Mouse (Mus musculus): ENCODE data around the gene Vars2. TPM values are rescaled to one million over a fixed set of nuclear protein-coding genes. Genes with fewer than 3 reads are reported as not detected.
A peak's percentile ranks its signal among the peaks of the same experiment; 100 is the strongest.

Gene Vars2
- polyA plus RNA-seq, 1 experiment from 2014 or later, result 6.3 TPM

DNA sequence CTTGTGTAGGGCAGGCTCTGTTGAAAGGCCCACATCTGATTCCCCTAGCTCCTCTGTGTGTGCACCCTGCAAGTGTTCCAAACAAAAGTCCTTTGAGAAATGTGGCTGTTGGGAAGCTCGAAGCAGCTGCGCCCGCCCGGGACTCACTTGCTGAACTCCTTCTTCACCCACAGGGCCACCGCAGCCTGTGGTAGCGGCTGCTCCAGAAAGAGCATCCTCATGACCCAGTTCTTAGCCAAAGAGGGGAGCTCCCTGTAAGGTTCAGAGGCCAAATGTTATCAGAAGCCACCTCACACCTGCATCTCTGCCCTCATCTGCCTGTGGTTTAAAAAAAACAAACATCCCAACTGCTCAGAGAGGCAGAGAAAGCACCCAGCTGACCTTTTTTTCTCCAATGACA lies 4.5 kb upstream of the Vars2 start:
- TF ChIP-seq CTCF (IDR thresholded peaks at IDR 0.05; ENCODE audit: low read depth), result no peak
- no peaks in the 10 kb centered on the region for H3K27me3 ChIP-seq (replicated peaks; ENCODE audit: control insufficient read depth, insufficient read depth, low read length)
- no peaks in the 10 kb centered on the region for H3K9me3 ChIP-seq (ENCODE audit: control insufficient read depth)
- H3K36me3 ChIP-seq (ENCODE audit: control insufficient read depth, insufficient read depth), result peaks cover 15% of the 10 kb centered on the region
- WGBS, result 91% methylated on average over 6 of the region's 6 CpGs
- no peak overlapping the region for H3K4me3 ChIP-seq (ENCODE audit: low read depth, low read length)
- peaks cover 4% of the 10 kb centered on the region; the same call in 1 of the 2 replicates for H3K4me1 ChIP-seq (replicated peaks; ENCODE audit: control insufficient read depth, insufficient read depth, low read length)
- H3K4me2 ChIP-seq (replicated peaks; ENCODE audit: low read depth), result no peak overlapping the region
- H3K9ac ChIP-seq (ENCODE audit: low read depth, low read length), result no peak overlapping the region
- no peak overlapping the region for H3K27ac ChIP-seq (ENCODE audit: low read depth, low read length)
- no peak for ATAC-seq

DNA sequence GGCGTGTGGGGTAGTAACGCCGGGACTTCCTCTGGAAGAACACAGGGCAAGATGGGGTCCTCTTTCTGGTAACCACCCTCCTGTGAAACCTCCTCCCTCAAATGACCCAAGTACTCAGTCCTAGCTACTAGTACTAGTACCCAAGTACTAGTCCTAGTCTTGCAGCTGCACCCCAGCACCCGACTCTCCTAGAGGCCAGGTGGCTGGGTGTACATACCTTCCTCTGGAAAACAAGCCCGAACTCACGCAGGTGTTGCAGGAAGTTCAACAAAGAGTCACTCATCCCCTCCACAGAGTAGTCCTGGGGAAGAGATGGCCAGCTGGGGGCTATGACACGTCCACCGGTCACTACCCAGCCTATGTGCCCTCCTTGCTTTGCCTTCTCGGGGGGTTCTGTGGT lies 2.3 kb upstream of the Vars2 start:
- 96% methylated on average over 9 of the region's 9 CpGs for WGBS
- no peaks in the 10 kb centered on the region for H3K9me3 ChIP-seq (ENCODE audit: control insufficient read depth)
- no peak for ATAC-seq
- TF ChIP-seq CTCF (IDR thresholded peaks at IDR 0.05; ENCODE audit: low read depth), result no peak
- H3K4me1 ChIP-seq (replicated peaks; ENCODE audit: control insufficient read depth, insufficient read depth, low read length), result peaks cover 8% of the 10 kb centered on the region; the same call in 1 of the 2 replicates
- H3K36me3 ChIP-seq (ENCODE audit: control insufficient read depth, insufficient read depth), result peaks cover 17% of the 10 kb centered on the region
- H3K27me3 ChIP-seq (replicated peaks; ENCODE audit: control insufficient read depth, insufficient read depth, low read length), result no peaks in the 10 kb centered on the region
- no peak overlapping the region for H3K27ac ChIP-seq (ENCODE audit: low read depth, low read length)
- H3K9ac ChIP-seq (ENCODE audit: low read depth, low read length), result no peak overlapping the region
- no peak overlapping the region for H3K4me2 ChIP-seq (replicated peaks; ENCODE audit: low read depth)
- no peak overlapping the region for H3K4me3 ChIP-seq (ENCODE audit: low read depth, low read length)

DNA sequence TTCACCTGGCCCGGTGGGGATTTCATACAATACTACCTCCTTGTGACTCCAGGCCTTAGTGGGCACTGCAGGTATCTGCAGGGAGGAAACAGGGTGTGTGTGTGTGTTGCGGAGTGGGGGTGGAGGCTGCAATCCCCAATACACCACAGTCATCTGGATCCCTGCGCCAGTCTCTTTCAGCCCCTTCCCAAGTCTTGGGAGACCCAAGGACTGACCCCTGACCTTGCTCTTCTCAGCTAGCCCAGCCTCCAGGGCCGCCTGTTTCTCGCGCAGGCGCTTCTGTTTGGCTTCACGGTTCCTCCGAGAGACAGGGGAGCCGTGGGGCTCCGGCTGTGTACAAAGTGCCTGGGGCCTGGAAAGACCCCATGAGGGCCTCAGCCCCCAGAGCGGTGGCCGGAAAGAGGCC lies 538 bp downstream of the Vars2 start:
- peak overlapping the region; percentile 74 for H3K27ac ChIP-seq (ENCODE audit: low read depth, low read length)
- H3K27me3 ChIP-seq (replicated peaks; ENCODE audit: control insufficient read depth, insufficient read depth, low read length), result no peaks in the 10 kb centered on the region
- H3K4me3 ChIP-seq (ENCODE audit: low read depth, low read length), result peak overlapping the region; percentile 66
- peak overlapping the region; percentile 96 for H3K4me2 ChIP-seq (replicated peaks; ENCODE audit: low read depth)
- H3K36me3 ChIP-seq (ENCODE audit: control insufficient read depth, insufficient read depth), result peaks cover 35% of the 10 kb centered on the region
- no peaks in the 10 kb centered on the region for H3K9me3 ChIP-seq (ENCODE audit: control insufficient read depth)
- peak; percentile 22; the same call in 1 of the 2 replicates for ATAC-seq
- peak overlapping the region; percentile 64 for H3K9ac ChIP-seq (ENCODE audit: low read depth, low read length)
- peaks cover 8% of the 10 kb centered on the region; the same call in 1 of the 2 replicates for H3K4me1 ChIP-seq (replicated peaks; ENCODE audit: control insufficient read depth, insufficient read depth, low read length)
- 0 out of 2 replicates have a peak, but pooled peaks have one; percentile 6 for TF ChIP-seq CTCF (IDR thresholded peaks at IDR 0.05; ENCODE audit: low read depth)
- WGBS, result 2% methylated on average over 13 of the region's 13 CpGs

DNA sequence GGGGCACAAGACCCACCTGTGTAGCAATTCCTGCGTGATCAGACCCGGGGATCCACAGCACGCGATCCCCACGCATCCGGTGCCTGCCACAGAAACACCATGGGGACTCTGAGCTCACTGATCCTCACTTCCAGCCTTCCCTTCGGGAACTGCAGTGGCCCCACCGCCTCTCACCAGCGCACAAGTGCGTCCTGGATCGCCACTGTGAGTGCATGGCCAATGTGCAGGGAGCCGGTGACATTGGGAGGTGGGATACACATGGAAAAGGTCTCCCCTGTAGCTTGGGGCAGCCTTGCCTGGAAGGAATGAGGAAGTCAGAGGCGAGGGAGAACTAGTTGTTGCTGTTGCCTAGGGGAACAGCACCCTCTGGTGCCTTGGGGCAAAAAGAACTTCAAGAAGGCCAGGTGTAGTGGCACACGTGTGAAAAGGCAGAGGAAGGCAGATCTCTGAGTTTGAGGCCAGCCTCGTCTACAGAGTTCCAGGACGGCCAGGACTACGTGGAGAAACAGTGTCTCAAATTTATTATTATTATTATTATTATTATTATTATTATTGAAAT lies 1.4 kb downstream of the Vars2 start:
- peak; percentile 38; the same call in 1 of the 2 replicates for ATAC-seq
- no peaks in the 10 kb centered on the region for H3K9me3 ChIP-seq (ENCODE audit: control insufficient read depth)
- H3K4me1 ChIP-seq (replicated peaks; ENCODE audit: control insufficient read depth, insufficient read depth, low read length), result peaks cover 8% of the 10 kb centered on the region; the same call in 1 of the 2 replicates
- no peak overlapping the region for H3K4me2 ChIP-seq (replicated peaks; ENCODE audit: low read depth)
- H3K4me3 ChIP-seq (ENCODE audit: low read depth, low read length), result no peak overlapping the region
- H3K36me3 ChIP-seq (ENCODE audit: control insufficient read depth, insufficient read depth), result peaks cover 40% of the 10 kb centered on the region
- H3K9ac ChIP-seq (ENCODE audit: low read depth, low read length), result no peak overlapping the region
- H3K27ac ChIP-seq (ENCODE audit: low read depth, low read length), result no peak overlapping the region
- 68% methylated on average over 17 of the region's 17 CpGs for WGBS
- peak; percentile 92 for TF ChIP-seq CTCF (IDR thresholded peaks at IDR 0.05; ENCODE audit: low read depth)
- no peaks in the 10 kb centered on the region for H3K27me3 ChIP-seq (replicated peaks; ENCODE audit: control insufficient read depth, insufficient read depth, low read length)

DNA sequence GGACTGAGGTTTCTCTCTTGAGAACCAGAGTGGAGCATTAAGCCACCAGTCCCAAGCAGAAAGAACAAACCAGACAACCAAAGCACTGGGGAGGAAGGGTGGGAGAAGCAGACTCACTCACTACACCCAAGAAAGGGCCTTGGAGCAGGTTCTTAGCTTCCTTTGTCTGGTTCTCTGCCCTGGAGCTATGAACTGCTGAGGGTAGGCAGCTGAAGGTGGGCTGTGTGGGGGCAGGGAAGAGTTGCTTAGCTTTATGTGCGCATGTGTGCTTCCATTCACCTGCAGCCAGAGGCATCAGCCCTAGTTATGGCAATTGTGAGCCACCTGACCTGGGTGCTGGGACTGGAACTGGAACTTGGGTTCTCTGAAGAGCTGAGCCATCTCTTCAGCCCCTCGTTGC lies 14.3 kb downstream of the Vars2 start:
- ATAC-seq, result no peak
- no peak overlapping the region for H3K9ac ChIP-seq (ENCODE audit: low read depth, low read length)
- H3K27me3 ChIP-seq (replicated peaks; ENCODE audit: control insufficient read depth, insufficient read depth, low read length), result no peaks in the 10 kb centered on the region
- no peak overlapping the region for H3K4me2 ChIP-seq (replicated peaks; ENCODE audit: low read depth)
- H3K27ac ChIP-seq (ENCODE audit: low read depth, low read length), result no peak overlapping the region
- peaks cover 31% of the 10 kb centered on the region for H3K36me3 ChIP-seq (ENCODE audit: control insufficient read depth, insufficient read depth)
- WGBS, result 89% methylated on average over 2 of the region's 2 CpGs
- 0 out of 2 replicates have a peak, but pooled peaks cover 4% of the 10 kb centered on the region for H3K4me1 ChIP-seq (replicated peaks; ENCODE audit: control insufficient read depth, insufficient read depth, low read length)
- no peak overlapping the region for H3K4me3 ChIP-seq (ENCODE audit: low read depth, low read length)
- no peak for TF ChIP-seq CTCF (IDR thresholded peaks at IDR 0.05; ENCODE audit: low read depth)
- H3K9me3 ChIP-seq (ENCODE audit: control insufficient read depth), result no peaks in the 10 kb centered on the region

DNA sequence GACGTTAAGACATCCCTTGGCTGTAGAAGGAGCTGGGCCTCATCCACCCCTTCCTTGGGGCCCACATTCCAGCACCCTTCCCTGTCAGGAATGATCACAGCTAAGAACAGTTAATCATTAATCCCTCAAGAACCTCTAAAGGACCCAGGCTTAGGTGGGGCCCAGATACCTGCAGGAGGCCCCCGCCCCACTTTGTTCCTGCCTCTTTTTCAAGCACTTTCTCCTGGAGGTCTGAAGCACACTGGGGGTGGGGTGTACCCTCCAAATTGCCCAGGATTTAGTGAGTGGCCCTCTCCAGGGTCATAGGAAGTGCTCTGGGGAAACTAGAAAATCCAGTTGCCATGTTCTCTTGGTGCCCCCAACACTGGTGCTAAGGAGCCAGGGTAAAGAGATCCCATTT lies 18.0 kb downstream of the Vars2 start:
- H3K36me3 ChIP-seq (ENCODE audit: control insufficient read depth, insufficient read depth), result no peaks in the 10 kb centered on the region
- H3K4me2 ChIP-seq (replicated peaks; ENCODE audit: low read depth), result peak overlapping the region; percentile 24
- H3K9me3 ChIP-seq (ENCODE audit: control insufficient read depth), result no peaks in the 10 kb centered on the region
- peak; percentile 90 for ATAC-seq
- no peak overlapping the region for H3K4me3 ChIP-seq (ENCODE audit: low read depth, low read length)
- 30% methylated on average over 2 of the region's 2 CpGs for WGBS
- 0 out of 2 replicates have a peak, but pooled peaks cover 4% of the 10 kb centered on the region for H3K4me1 ChIP-seq (replicated peaks; ENCODE audit: control insufficient read depth, insufficient read depth, low read length)
- no peak for TF ChIP-seq CTCF (IDR thresholded peaks at IDR 0.05; ENCODE audit: low read depth)
- no peak overlapping the region for H3K27ac ChIP-seq (ENCODE audit: low read depth, low read length)
- no peaks in the 10 kb centered on the region for H3K27me3 ChIP-seq (replicated peaks; ENCODE audit: control insufficient read depth, insufficient read depth, low read length)
- no peak overlapping the region for H3K9ac ChIP-seq (ENCODE audit: low read depth, low read length)

Data from intestine, postnatal 0 days (tissue).